Mouse (Mus musculus) layer of hippocampus, adult 11-12 months (tissue): ENCODE measurements around the gene Bdnf.

Source experiments
- DNase-seq: peaks from one replicate; pipeline ENCODE4 v3.0.0; 2022; ENCODE audit warnings: low spot score

Bdnf gene

GRCm38 (mm10) chr2:109706524-109706923, 32.0 kb downstream of the Bdnf start:
- no peak for DNase-seq

GRCm38 (mm10) chr2:109709346-109709745, 34.8 kb downstream of the Bdnf start:
- no peak for DNase-seq

- peak; percentile 71 for DNase-seq
Measured at GRCm38 (mm10) chr2:109711049-109711448, 36.5 kb downstream of the Bdnf start.

GRCm38 (mm10) chr2:109725261-109725660, 50.8 kb downstream of the Bdnf start:
- DNase-seq, result no peak

GRCm38 (mm10) chr2:109725831-109726230, 51.3 kb downstream of the Bdnf start:
- DNase-seq, result no peak

- DNase-seq, result no peak
Measured at GRCm38 (mm10) chr2:109729221-109729620, 54.7 kb downstream of the Bdnf start.

GRCm38 (mm10) chr2:109733201-109734039, 58.9 kb downstream of the Bdnf start:
- no peak for DNase-seq

DNA sequence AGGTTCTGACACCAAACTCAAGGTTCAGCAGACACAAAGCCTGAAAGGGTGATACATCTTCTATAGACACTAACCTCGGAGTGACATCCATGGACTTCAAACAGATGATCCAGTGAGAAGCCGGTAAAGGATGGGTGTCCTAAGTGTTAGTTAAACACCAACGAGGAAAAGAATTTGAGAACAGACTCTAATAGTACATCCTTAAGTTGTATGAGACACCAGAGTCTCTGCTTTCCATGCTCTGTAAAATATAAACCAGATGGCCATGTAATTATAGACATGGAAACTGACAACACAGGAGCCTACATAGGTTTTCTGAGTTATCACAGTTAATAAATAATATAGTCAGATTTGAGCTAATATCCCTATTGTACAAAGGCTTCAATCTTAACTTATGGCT, 59.7 kb downstream of the Bdnf start:
- DNase-seq, result no peak

- DNase-seq, result no peak
Measured at GRCm38 (mm10) chr2:109734666-109735065, 60.2 kb downstream of the Bdnf start.

GRCm38 (mm10) chr2:109735347-109735746, 60.8 kb downstream of the Bdnf start:
- no peak for DNase-seq

DNA sequence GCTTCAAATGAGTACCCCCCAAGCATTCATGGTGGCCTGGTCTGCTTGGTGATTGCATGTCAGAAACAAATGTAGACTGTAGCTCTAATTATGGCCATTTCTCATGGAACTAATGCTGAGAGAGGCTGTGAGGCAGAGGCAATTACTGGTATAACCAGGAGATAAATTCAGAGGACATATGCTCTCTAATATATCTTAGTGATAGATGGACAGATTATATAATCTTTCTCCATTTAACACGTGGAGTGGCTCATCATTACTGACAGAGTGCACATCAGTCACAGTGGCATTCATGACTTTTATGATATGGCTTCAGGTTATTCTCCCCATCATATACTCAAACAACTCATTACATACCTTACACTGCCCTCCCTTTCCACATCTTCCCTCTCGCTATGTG, 61.8 kb downstream of the Bdnf start:
- DNase-seq, result no peak

GRCm38 (mm10) chr2:109738331-109738730, 63.8 kb downstream of the Bdnf start:
- DNase-seq, result no peak

GRCm38 (mm10) chr2:109743208-109743960, 68.9 kb downstream of the Bdnf start:
- no peak for DNase-seq

DNA sequence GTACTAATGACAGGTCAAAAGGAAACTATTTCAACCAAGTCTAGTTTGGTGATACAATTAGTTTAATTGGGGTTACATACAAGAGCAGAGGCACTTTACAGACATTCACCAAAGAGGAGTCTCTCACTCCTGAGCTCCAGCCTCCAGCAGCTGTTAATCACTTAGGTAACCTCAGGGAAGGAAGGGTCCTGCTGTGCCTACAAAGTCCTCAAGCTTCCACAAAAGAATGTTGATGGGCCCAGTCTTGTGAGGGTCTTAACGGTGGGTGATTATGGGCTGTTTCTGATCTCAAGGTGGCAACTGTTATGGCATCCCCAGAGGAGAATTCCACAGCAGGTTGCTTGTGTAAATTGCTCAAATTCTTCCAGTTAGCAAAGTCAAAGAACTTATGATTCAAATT, 71.7 kb downstream of the Bdnf start:
- no peak for DNase-seq

DNA sequence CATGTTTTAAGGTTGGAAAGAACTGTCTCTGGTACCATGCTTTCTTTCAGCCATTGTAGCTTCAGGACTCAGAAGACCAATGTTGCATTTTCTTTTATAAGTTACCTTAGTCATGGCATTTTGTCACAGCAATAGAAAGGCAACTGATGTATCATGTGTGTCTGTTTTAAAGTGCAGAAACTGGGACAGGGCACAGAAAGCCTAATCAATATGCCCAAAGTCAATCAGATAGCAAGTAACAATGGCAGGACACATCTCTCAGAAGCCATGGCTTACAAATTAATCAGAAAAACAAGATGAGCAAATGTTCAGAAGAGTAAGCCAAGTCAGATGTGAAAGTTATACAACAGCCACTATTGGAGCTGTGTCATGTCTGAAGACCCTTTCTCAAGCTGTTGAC, 73.9 kb downstream of the Bdnf start:
- DNase-seq, result no peak

DNA sequence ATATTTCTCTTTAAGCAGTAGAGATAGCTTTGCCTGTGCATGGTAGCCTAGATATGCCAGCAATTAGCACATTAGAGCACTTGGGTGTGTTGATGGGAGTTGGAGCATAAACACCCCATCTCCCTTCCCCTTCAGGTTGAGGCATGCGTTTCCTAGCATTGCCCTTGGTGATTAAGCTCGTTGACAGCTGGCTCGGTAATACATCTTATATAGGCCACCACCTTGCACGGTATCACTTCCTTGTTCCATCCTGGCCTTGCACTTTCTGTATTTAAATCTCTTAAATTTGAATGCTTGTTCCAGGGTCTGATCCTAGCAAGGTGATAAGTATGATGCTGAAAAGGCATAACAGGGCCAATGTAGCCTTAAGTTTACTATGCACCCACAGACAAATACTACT, 74.3 kb downstream of the Bdnf start:
- no peak for DNase-seq

DNA sequence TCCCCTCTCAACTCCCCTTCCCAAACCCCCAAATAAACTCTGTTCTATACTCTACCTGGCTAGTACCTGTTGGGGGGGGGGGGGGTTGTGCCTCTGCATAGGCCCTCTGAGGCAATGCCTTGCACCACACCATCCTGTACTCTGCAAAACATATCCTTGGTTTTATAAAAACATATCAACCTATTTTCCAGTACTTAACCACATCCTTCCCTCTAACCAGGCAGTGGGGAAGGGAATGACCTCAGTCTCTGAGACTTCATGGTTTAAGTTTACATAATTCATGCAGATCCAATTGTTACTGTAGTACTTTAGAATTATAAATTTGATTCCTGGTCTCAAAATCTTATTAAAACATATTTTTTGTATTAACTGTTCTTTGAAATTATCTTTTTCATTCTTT, 75.5 kb downstream of the Bdnf start:
- DNase-seq, result no peak

DNA sequence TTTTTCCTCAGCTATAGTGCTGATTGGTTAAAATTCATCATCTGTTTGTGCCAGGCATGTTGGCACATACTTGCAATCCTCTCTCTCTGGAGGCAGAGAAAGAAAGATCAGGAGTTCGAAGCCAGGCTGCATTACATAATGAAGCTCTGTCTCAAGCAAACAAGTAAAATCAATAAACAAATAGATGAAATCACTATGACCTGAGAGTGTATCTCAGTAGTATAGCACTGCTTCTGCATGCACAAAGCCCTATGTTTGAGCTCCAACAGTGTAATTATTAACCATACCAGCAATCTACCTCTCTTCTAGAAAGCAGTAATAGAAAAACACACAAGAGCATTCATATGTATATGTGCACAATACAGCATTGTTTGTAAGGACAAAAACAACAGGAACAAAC, 76.0 kb downstream of the Bdnf start:
- no peak for DNase-seq

- DNase-seq, result no peak
Measured at GRCm38 (mm10) chr2:109756305-109756704, 81.8 kb downstream of the Bdnf start.

DNA sequence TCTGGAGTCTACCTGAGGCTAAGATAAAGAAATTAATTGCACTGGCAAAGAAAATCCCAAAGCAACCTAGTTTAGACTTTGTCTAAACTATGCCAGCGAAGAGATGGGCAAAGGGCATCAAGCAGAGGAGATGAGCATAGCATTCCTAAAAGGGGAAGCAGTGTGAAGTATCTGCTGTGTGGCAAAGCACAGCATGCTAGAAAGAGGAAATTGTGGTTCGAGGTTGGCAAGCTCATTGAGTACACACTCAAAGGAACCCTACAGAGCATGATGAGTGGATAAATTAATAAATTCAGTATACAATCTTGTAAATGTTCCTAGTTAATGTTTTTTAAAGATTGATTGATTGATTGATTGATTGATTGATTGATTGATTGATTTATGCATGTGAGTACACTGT, 92.3 kb downstream of the Bdnf start:
- no peak for DNase-seq

GRCm38 (mm10) chr2:109768814-109769213, 94.3 kb downstream of the Bdnf start:
- DNase-seq, result no peak

DNA sequence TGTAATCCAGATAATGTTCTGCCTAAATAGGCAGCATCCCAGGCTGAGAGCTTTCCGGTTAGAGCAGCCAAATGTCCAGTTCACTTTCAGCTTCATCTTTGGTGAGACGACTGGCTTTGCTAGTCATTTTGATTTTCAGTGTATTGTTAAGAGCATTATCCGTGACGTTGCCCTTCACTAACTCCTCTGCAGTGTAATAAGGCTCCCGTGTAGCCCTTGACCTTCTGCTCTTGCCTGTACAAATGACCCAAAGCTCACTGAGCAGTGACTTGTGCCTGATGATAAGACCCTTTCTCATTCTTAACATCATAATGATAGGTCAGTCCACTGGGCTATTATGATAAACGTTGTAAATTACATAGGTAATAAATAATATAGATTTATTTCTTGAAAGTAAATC, 101.9 kb downstream of the Bdnf start:
- DNase-seq, result no peak
